Mouse (Mus musculus): Measurements from ENCODE around the gene Nkx2-5. TPM values are rescaled to one million over a fixed set of nuclear protein-coding genes. Genes with fewer than 3 reads are reported as not detected.

Gene Nkx2-5
- polyA plus RNA-seq, 1 experiment: not detected

GRCm38 (mm10) chr17:26797379-26798128 is 47.3 kb downstream of the Nkx2-5 start:
- WGBS: 72% methylated on average over 6 of the region's 6 CpGs
- H3K27ac ChIP-seq (ENCODE audit: insufficient read depth, low read depth, low read length): no peak overlapping the region
- no peaks in the 10 kb centered on the region for H3K36me3 ChIP-seq (ENCODE audit: control insufficient read depth, insufficient read depth, low read length)
- H3K4me1 ChIP-seq (ENCODE audit: control insufficient read depth, insufficient read depth, low read length): no peaks in the 10 kb centered on the region
- H3K4me3 ChIP-seq (ENCODE audit: insufficient read depth, low read depth, low read length): no peak overlapping the region
- no peaks in the 10 kb centered on the region for H3K27me3 ChIP-seq (replicated peaks; ENCODE audit: control insufficient read depth, insufficient read depth, low read length)
- no peak for DNase-seq
- TF ChIP-seq CTCF (conservative IDR thresholded peaks at IDR 0.05; ENCODE audit: insufficient read depth, insufficient read length, low read depth, low read length) (no peak), POLR2A (IDR thresholded peaks at IDR 0.05; ENCODE audit: low read depth, low read length) (no peak)

GRCm38 (mm10) chr17:26795386-26795785 is 49.4 kb downstream of the Nkx2-5 start:
- no peak for TF ChIP-seq CTCF (conservative IDR thresholded peaks at IDR 0.05; ENCODE audit: insufficient read depth, insufficient read length, low read depth, low read length)
- TF ChIP-seq POLR2A (IDR thresholded peaks at IDR 0.05; ENCODE audit: low read depth, low read length): no peak
- DNase-seq: no peak
- WGBS: 75% methylated on average over 7 of the region's 7 CpGs
- no peak overlapping the region for H3K4me3 ChIP-seq (ENCODE audit: insufficient read depth, low read depth, low read length)
- H3K27ac ChIP-seq (ENCODE audit: insufficient read depth, low read depth, low read length): no peak overlapping the region
- no peaks in the 10 kb centered on the region for H3K4me1 ChIP-seq (ENCODE audit: control insufficient read depth, insufficient read depth, low read length)
- no peaks in the 10 kb centered on the region for H3K27me3 ChIP-seq (replicated peaks; ENCODE audit: control insufficient read depth, insufficient read depth, low read length)
- H3K36me3 ChIP-seq (ENCODE audit: control insufficient read depth, insufficient read depth, low read length): peaks cover 3% of the 10 kb centered on the region

- H3K4me3 ChIP-seq (ENCODE audit: insufficient read depth, low read depth, low read length): no peak overlapping the region
- peak; percentile 59 for DNase-seq
- WGBS: 10% methylated on average over 3 of the region's 3 CpGs
- no peaks in the 10 kb centered on the region for H3K27me3 ChIP-seq (replicated peaks; ENCODE audit: control insufficient read depth, insufficient read depth, low read length)
- peaks cover 3% of the 10 kb centered on the region for H3K36me3 ChIP-seq (ENCODE audit: control insufficient read depth, insufficient read depth, low read length)
- peak; percentile 90 for TF ChIP-seq CTCF (conservative IDR thresholded peaks at IDR 0.05; ENCODE audit: insufficient read depth, insufficient read length, low read depth, low read length)
- no peak for TF ChIP-seq POLR2A (IDR thresholded peaks at IDR 0.05; ENCODE audit: low read depth, low read length)
- H3K27ac ChIP-seq (ENCODE audit: insufficient read depth, low read depth, low read length): no peak overlapping the region
- H3K4me1 ChIP-seq (ENCODE audit: control insufficient read depth, insufficient read depth, low read length): no peaks in the 10 kb centered on the region
Measured at GRCm38 (mm10) chr17:26794744-26795143, 50.1 kb downstream of the Nkx2-5 start.

GRCm38 (mm10) chr17:26793068-26793765 is 51.6 kb downstream of the Nkx2-5 start:
- Histone ChIP-seq H3K27me3 (replicated peaks; ENCODE audit: control insufficient read depth, insufficient read depth, low read length) (no peaks in the 10 kb centered on the region), H3K4me1 (ENCODE audit: control insufficient read depth, insufficient read depth, low read length) (no peaks in the 10 kb centered on the region), H3K27ac (ENCODE audit: insufficient read depth, low read depth, low read length) (no peak overlapping the region), H3K4me3 (ENCODE audit: insufficient read depth, low read depth, low read length) (no peak overlapping the region), H3K36me3 (ENCODE audit: control insufficient read depth, insufficient read depth, low read length) (peaks cover 3% of the 10 kb centered on the region)
- no peak for DNase-seq
- TF ChIP-seq POLR2A (IDR thresholded peaks at IDR 0.05; ENCODE audit: low read depth, low read length) (no peak), CTCF (conservative IDR thresholded peaks at IDR 0.05; ENCODE audit: insufficient read depth, insufficient read length, low read depth, low read length) (no peak)
- 77% methylated on average over 5 of the region's 5 CpGs for WGBS

GRCm38 (mm10) chr17:26792096-26792495 is 52.7 kb downstream of the Nkx2-5 start:
- no peak for TF ChIP-seq CTCF (conservative IDR thresholded peaks at IDR 0.05; ENCODE audit: insufficient read depth, insufficient read length, low read depth, low read length)
- TF ChIP-seq POLR2A (IDR thresholded peaks at IDR 0.05; ENCODE audit: low read depth, low read length): no peak
- WGBS: 89% methylated on average over 15 of the region's 15 CpGs
- no peak overlapping the region for H3K4me3 ChIP-seq (ENCODE audit: insufficient read depth, low read depth, low read length)
- H3K4me1 ChIP-seq (ENCODE audit: control insufficient read depth, insufficient read depth, low read length): no peaks in the 10 kb centered on the region
- peaks cover 3% of the 10 kb centered on the region for H3K36me3 ChIP-seq (ENCODE audit: control insufficient read depth, insufficient read depth, low read length)
- no peak overlapping the region for H3K27ac ChIP-seq (ENCODE audit: insufficient read depth, low read depth, low read length)
- DNase-seq: no peak
- no peaks in the 10 kb centered on the region for H3K27me3 ChIP-seq (replicated peaks; ENCODE audit: control insufficient read depth, insufficient read depth, low read length)

GRCm38 (mm10) chr17:26791580-26791979 is 53.2 kb downstream of the Nkx2-5 start:
- no peak for DNase-seq
- Histone ChIP-seq H3K36me3 (ENCODE audit: control insufficient read depth, insufficient read depth, low read length) (peaks cover 3% of the 10 kb centered on the region), H3K4me3 (ENCODE audit: insufficient read depth, low read depth, low read length) (no peak overlapping the region), H3K4me1 (ENCODE audit: control insufficient read depth, insufficient read depth, low read length) (no peaks in the 10 kb centered on the region), H3K27me3 (replicated peaks; ENCODE audit: control insufficient read depth, insufficient read depth, low read length) (no peaks in the 10 kb centered on the region), H3K27ac (ENCODE audit: insufficient read depth, low read depth, low read length) (no peak overlapping the region)
- WGBS: 73% methylated on average over 7 of the region's 7 CpGs
- TF ChIP-seq POLR2A (IDR thresholded peaks at IDR 0.05; ENCODE audit: low read depth, low read length): no peak
- TF ChIP-seq CTCF (conservative IDR thresholded peaks at IDR 0.05; ENCODE audit: insufficient read depth, insufficient read length, low read depth, low read length): no peak
